23 mouse cellular contexts compared by ENCODE assay signal in genomic region chr3:121684552-121684951, GRCm38 (mm10). TPM values are rescaled to one million over a fixed set of nuclear protein-coding genes. Genes with fewer than 3 reads are reported as not detected.
DNase-seq lines count a peak whose midpoint lies in the region; ATAC-seq and TF ChIP-seq lines count a peak whose summit lies in the region.
"Had no signal": no experiment of that assay in that cellular context is flagged by ENCODE, and none has a peak within 500 bp of the region (broad histone marks: within the 10 kb centered on the region; RNA-seq: fewer than 3 reads in every experiment).

No protein-coding gene starts in this region.

- DNase-seq in kidney, postnatal 36 days: no peak
- DNase-seq in stomach, postnatal 0 days (ENCODE audit: low spot score): no peak
- DNase-seq in right cerebral cortex, adult 2 months (ENCODE audit: low spot score in 2 of 2): no peak
- DNase-seq: adrenal gland, postnatal 14 days; B cell, adult 2 months; cerebellum, adult 2 months; cerebellum, postnatal 10 days; forebrain, postnatal 0 days; gastrocnemius, adult 2 months; gastrocnemius, postnatal 25 days; heart, postnatal 10 days had no signal

- TF ChIP-seq POLR2A in myocyte (IDR thresholded peaks at IDR 0.05; ENCODE audit: insufficient read length, low read depth): no peak

- no peaks in the 10 kb centered on the region for H3K9me3 ChIP-seq in kidney, embryonic 15.5 days (replicated peaks)
- H3K9me3 ChIP-seq in stomach, embryonic 16.5 days (replicated peaks; ENCODE audit: control insufficient read depth, low read length): no peaks in the 10 kb centered on the region
- no peaks in the 10 kb centered on the region for H3K9me3 ChIP-seq in stomach, postnatal 0 days (ENCODE audit: control insufficient read depth, low read length)
- H3K9me3 ChIP-seq: embryonic facial prominence, embryonic 10.5 days; forebrain, embryonic 13.5 days; G1E; hindbrain, embryonic 10.5 days had no signal

- no peak for TF ChIP-seq CTCF in stomach, postnatal 0 days (IDR thresholded peaks at IDR 0.05; ENCODE audit: low read depth)

- 0 out of 2 replicates have a peak, but pooled peaks cover 2% of the 10 kb centered on the region for H3K4me1 ChIP-seq in kidney, embryonic 15.5 days
- peaks cover 3% of the 10 kb centered on the region; the same call in 1 of the 2 replicates for H3K4me1 ChIP-seq in stomach, embryonic 16.5 days (ENCODE audit: control insufficient read depth, insufficient read depth, low read length)
- H3K4me1 ChIP-seq in stomach, postnatal 0 days (replicated peaks; ENCODE audit: control insufficient read depth, insufficient read depth): no peaks in the 10 kb centered on the region

- TF ChIP-seq EP300 in stomach, postnatal 0 days (optimal IDR thresholded peaks at IDR 0.05): no peak

- H3K27ac ChIP-seq in kidney, embryonic 15.5 days: 0 out of 2 replicates have a peak overlapping the region, but pooled peaks have one; percentile 14
- peak overlapping the region; percentile 17; the same call in 1 of the 2 replicates for H3K27ac ChIP-seq in stomach, embryonic 16.5 days (ENCODE audit: low read length)
- no peak overlapping the region for H3K27ac ChIP-seq in stomach, postnatal 0 days (replicated peaks)
- H3K27ac ChIP-seq: embryonic facial prominence, embryonic 10.5 days; forebrain, embryonic 13.5 days; gastrocnemius, adult 2 months; hindbrain, embryonic 10.5 days; hindbrain, embryonic 14.5 days had no signal

- H3K4me3 ChIP-seq in kidney, embryonic 15.5 days (replicated peaks): no peak overlapping the region
- H3K4me3 ChIP-seq in stomach, embryonic 16.5 days (replicated peaks; ENCODE audit: low read length): no peak overlapping the region
- no peak overlapping the region for H3K4me3 ChIP-seq in stomach, postnatal 0 days (ENCODE audit: low read depth, low read length)
- no peak overlapping the region for H3K4me3 ChIP-seq in myocyte
- H3K4me3 ChIP-seq: embryonic facial prominence, embryonic 10.5 days; forebrain, embryonic 13.5 days; gastrocnemius, adult 2 months; hindbrain, embryonic 10.5 days had no signal

- WGBS in kidney, embryonic 15.5 days: 75% methylated on average over 4 of the region's 4 CpGs
- WGBS in stomach, embryonic 16.5 days: 42% methylated on average over 4 of the region's 4 CpGs
- WGBS in stomach, postnatal 0 days: 36% methylated on average over 4 of the region's 4 CpGs

- no peak overlapping the region for H3K4me2 ChIP-seq in kidney, embryonic 15.5 days
- no peak overlapping the region for H3K4me2 ChIP-seq in stomach, embryonic 16.5 days (ENCODE audit: low read depth, low read length)
- H3K4me2 ChIP-seq in stomach, postnatal 0 days (replicated peaks; ENCODE audit: low read depth): no peak overlapping the region
- H3K4me2 ChIP-seq in myocyte (ENCODE audit: low read depth): peak overlapping the region; percentile 35
- H3K4me2 ChIP-seq: forebrain, embryonic 13.5 days; hindbrain, embryonic 14.5 days had no signal

- no peaks in the 10 kb centered on the region for H3K79me2 ChIP-seq in myocyte (ENCODE audit: control insufficient read depth, insufficient read depth)

- no peaks in the 10 kb centered on the region for H3K27me3 ChIP-seq in kidney, embryonic 15.5 days
- no peaks in the 10 kb centered on the region for H3K27me3 ChIP-seq in stomach, embryonic 16.5 days (ENCODE audit: control insufficient read depth, insufficient read depth, low read length)
- no peaks in the 10 kb centered on the region for H3K27me3 ChIP-seq in stomach, postnatal 0 days (ENCODE audit: control insufficient read depth, insufficient read depth, low read length)
- H3K27me3 ChIP-seq in myocyte (ENCODE audit: control insufficient read depth, insufficient read depth, insufficient read length): no peaks in the 10 kb centered on the region

- no peaks in the 10 kb centered on the region for H3K36me3 ChIP-seq in kidney, embryonic 15.5 days
- H3K36me3 ChIP-seq in stomach, embryonic 16.5 days (ENCODE audit: control insufficient read depth, insufficient read depth, low read length): no peaks in the 10 kb centered on the region
- no peaks in the 10 kb centered on the region for H3K36me3 ChIP-seq in stomach, postnatal 0 days (ENCODE audit: control insufficient read depth, insufficient read depth, low read length)
- H3K36me3 ChIP-seq in myocyte (ENCODE audit: control insufficient read depth, insufficient read depth): no peaks in the 10 kb centered on the region
- H3K36me3 ChIP-seq: embryonic facial prominence, embryonic 10.5 days; G1E; hindbrain, embryonic 10.5 days had no signal

- H3ac ChIP-seq in myocyte (ENCODE audit: control insufficient read depth, insufficient read length): no peak overlapping the region

- no peak overlapping the region for H3K9ac ChIP-seq in kidney, embryonic 15.5 days
- H3K9ac ChIP-seq in stomach, embryonic 16.5 days (ENCODE audit: low read length): no peak overlapping the region
- no peak overlapping the region for H3K9ac ChIP-seq in stomach, postnatal 0 days (ENCODE audit: low read length)
- H3K9ac ChIP-seq: forebrain, embryonic 13.5 days; forebrain, postnatal 0 days; hindbrain, embryonic 14.5 days had no signal

- ATAC-seq in kidney, embryonic 15.5 days (replicated peaks; ENCODE audit: low FRiP score): no peak
- ATAC-seq in stomach, embryonic 16.5 days (ENCODE audit: insufficient read depth, low FRiP score): no peak
- no peak for ATAC-seq in stomach, postnatal 0 days (ENCODE audit: low FRiP score, low TSS enrichment)
- ATAC-seq: activated CD4-positive, CD25-positive, alpha-beta regulatory T cell, adult 4 months; CD4-positive, CD25-positive, alpha-beta regulatory T cell, adult 4 months; forebrain, embryonic 13.5 days; forebrain, postnatal 0 days had no signal

TF ChIP-seq in myocyte, 11 proteins besides CTCF, POLR2A, EP300 and RAD21:
- TF ChIP-seq TCF12 (IDR thresholded peaks at IDR 0.05; ENCODE audit: insufficient read depth, poor library complexity, severe bottlenecking): peak; percentile 42
- no peak for TF ChIP-seq REST (IDR thresholded peaks at IDR 0.05; ENCODE audit: insufficient read depth, insufficient read length)
- no peak for TF ChIP-seq SRF (IDR thresholded peaks at IDR 0.05; ENCODE audit: control insufficient read depth, insufficient read length, low read depth)
- no peak for TF ChIP-seq MAX (IDR thresholded peaks at IDR 0.05; ENCODE audit: low read depth)
- TF ChIP-seq POLR2AphosphoS2 (IDR thresholded peaks at IDR 0.05; ENCODE audit: insufficient read length, low read depth): no peak
- peak in 2 of 3 experiments; percentile 70 to 78 for TF ChIP-seq MYOD1 (IDR thresholded peaks at IDR 0.05; ENCODE audit: control insufficient read depth in 1 of 3, insufficient read length in 2 of 3, low read depth in 2 of 3)
- no peak for TF ChIP-seq TCF3 (IDR thresholded peaks at IDR 0.05; ENCODE audit: insufficient read length, low read depth)
- peak in 2 of 3 experiments; percentile 14 to 60 for TF ChIP-seq MYOG (IDR thresholded peaks at IDR 0.05; ENCODE audit: control insufficient read depth in 1 of 3, insufficient read depth in 1 of 3, insufficient read length in 2 of 3, low read depth in 2 of 3)
- no peak for TF ChIP-seq CEBPB (IDR thresholded peaks at IDR 0.05; ENCODE audit: insufficient read depth, poor library complexity, severe bottlenecking)
- TF ChIP-seq E2F4 (IDR thresholded peaks at IDR 0.05; ENCODE audit: insufficient read depth): no peak
- TF ChIP-seq USF1 (IDR thresholded peaks at IDR 0.05; ENCODE audit: low read depth): no peak

RNA-seq across cellular contexts. Expression of gene 4930432M17Rik, which starts 14.0 kb away (rescaled TPM):
- not detected in 2 replicates for polyA plus RNA-seq in kidney, embryonic 15.5 days (2015; fragmentation: Nextera tagmentation; extraction: Ambion mirVana)
- polyA plus RNA-seq in stomach, embryonic 16.5 days (2015; fragmentation: Nextera tagmentation; extraction: Ambion mirVana): not detected in 2 replicates
- polyA plus RNA-seq in stomach, postnatal 0 days (2015; fragmentation: Nextera tagmentation; extraction: Ambion mirVana): not detected in 2 replicates
- not detected for polyA plus RNA-seq in myocyte (2012; fragmentation: generic; extraction: Trizol)
- polyA plus RNA-seq: activated CD4-positive, CD25-positive, alpha-beta regulatory T cell, adult 4 months; CD4-positive, CD25-positive, alpha-beta regulatory T cell, adult 4 months; cerebellum, adult 2 months; embryonic facial prominence, embryonic 10.5 days; embryonic facial prominence, embryonic 14.5 days; forebrain, embryonic 13.5 days; forebrain, postnatal 0 days; G1E; heart, embryonic 14.5 days; hindbrain, embryonic 10.5 days; hindbrain, embryonic 14.5 days had no signal

RNA-seq across cellular contexts. Expression of gene F3, which starts 38.8 kb away (rescaled TPM):
- 16.7 and 17.4 TPM in 2 replicates for polyA plus RNA-seq in kidney, embryonic 15.5 days (2015; fragmentation: Nextera tagmentation; extraction: Ambion mirVana)
- polyA plus RNA-seq in stomach, embryonic 16.5 days (2015; fragmentation: Nextera tagmentation; extraction: Ambion mirVana): 39.0 and 56.7 TPM in 2 replicates
- 26.8 and 29.2 TPM in 2 replicates for polyA plus RNA-seq in stomach, postnatal 0 days (2015; fragmentation: Nextera tagmentation; extraction: Ambion mirVana)
- polyA plus RNA-seq in myocyte (2012; fragmentation: generic; extraction: Trizol): 3.6 TPM
- polyA plus RNA-seq: activated CD4-positive, CD25-positive, alpha-beta regulatory T cell, adult 4 months; CD4-positive, CD25-positive, alpha-beta regulatory T cell, adult 4 months; G1E had no signal
